ENCODE assay signal across 8 mouse cellular contexts in the genomic region with DNA sequence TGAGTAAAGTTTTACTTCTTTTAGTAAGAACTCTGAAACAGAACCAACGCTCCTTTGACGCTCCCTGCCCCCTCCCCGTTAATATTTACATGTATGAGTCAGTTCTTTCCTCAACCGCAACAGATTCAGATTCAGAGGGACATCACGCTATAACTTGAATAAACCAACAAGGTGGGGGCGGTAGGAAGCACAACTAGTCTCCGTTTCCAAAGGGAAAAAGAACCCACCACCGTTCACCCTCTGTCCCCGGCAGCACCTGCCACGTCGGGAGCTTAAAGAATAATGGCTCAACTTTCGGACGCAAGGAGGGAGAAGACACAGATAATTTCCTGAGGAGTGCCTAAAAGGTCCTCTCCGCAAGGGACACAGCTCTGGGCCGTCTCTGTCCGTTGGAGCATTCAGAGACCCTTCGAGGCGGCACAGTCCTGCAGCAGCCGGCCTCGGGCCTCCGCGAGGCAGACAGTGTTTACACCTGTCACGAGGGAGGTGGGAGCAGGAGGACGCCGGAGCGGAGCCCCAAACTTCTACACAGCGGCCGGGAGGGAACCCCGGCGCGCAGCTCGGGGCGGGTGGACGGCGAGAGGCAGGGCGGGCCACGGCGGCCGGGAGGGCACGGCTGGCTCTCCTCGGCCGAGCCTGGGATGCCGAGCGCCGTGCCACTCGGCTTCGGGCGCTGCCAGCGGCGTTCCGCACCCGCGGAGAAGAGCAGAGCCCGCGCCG. TPM values are rescaled to one million over a fixed set of nuclear protein-coding genes. Genes with fewer than 3 reads are reported as not detected.
DNase-seq lines count a peak whose midpoint lies in the region; ATAC-seq and TF ChIP-seq lines count a peak whose summit lies in the region.

No protein-coding gene starts in this region.

- H3K27me3 ChIP-seq in C2C12 (ENCODE audit: control insufficient read depth, insufficient read depth, insufficient read length) = peaks cover 4% of the 10 kb centered on the region
- no peaks in the 10 kb centered on the region for H3K27me3 ChIP-seq in embryonic facial prominence, embryonic 15.5 days
- H3K27me3 ChIP-seq in heart, embryonic 13.5 days (replicated peaks) = no peaks in the 10 kb centered on the region
- no peaks in the 10 kb centered on the region for H3K27me3 ChIP-seq in lung, embryonic 16.5 days (ENCODE audit: control insufficient read depth, insufficient read depth, low read depth, low read length)

- peak overlapping the region; percentile 77 for H3K4me3 ChIP-seq in C2C12 (ENCODE audit: insufficient read depth, poor library complexity, severe bottlenecking)
- H3K4me3 ChIP-seq in embryonic facial prominence, embryonic 15.5 days (replicated peaks) = peak overlapping the region; percentile 99
- peak overlapping the region; percentile 81 for H3K4me3 ChIP-seq in heart, embryonic 13.5 days
- peak overlapping the region; percentile 99 for H3K4me3 ChIP-seq in lung, embryonic 16.5 days (ENCODE audit: low read length)
- peak overlapping the region; percentile 98 for H3K4me3 ChIP-seq in olfactory bulb, adult 2 months (ENCODE audit: insufficient read depth, low read depth, low read length)

- H3K9me3 ChIP-seq in embryonic facial prominence, embryonic 15.5 days (replicated peaks) = no peaks in the 10 kb centered on the region
- H3K9me3 ChIP-seq in heart, embryonic 13.5 days = no peaks in the 10 kb centered on the region
- no peaks in the 10 kb centered on the region for H3K9me3 ChIP-seq in lung, embryonic 16.5 days (ENCODE audit: control insufficient read depth, low read length)

- under 1% methylated on average over 51 of the region's 56 CpGs for WGBS in embryonic facial prominence, embryonic 15.5 days
- WGBS in heart, embryonic 13.5 days = under 1% methylated on average over 55 of the region's 56 CpGs
- WGBS in lung, embryonic 16.5 days = 0% methylated on average over 36 of the region's 56 CpGs
- WGBS in olfactory bulb, adult 2 months = under 1% methylated on average over 56 of the region's 56 CpGs

- peak overlapping the region; percentile 85 for H3K4me2 ChIP-seq in embryonic facial prominence, embryonic 15.5 days (replicated peaks)
- peak overlapping the region; percentile 91 for H3K4me2 ChIP-seq in heart, embryonic 13.5 days
- H3K4me2 ChIP-seq in lung, embryonic 16.5 days (ENCODE audit: low read depth, low read length) = peak overlapping the region; percentile 80

- no peak for TF ChIP-seq CTCF in C2C12 (IDR thresholded peaks at IDR 0.05; ENCODE audit: control insufficient read depth, insufficient read depth, insufficient read length)
- no peak for TF ChIP-seq CTCF in olfactory bulb, adult 2 months (IDR thresholded peaks at IDR 0.05; ENCODE audit: insufficient read depth, low read depth, low read length)

- H3K4me1 ChIP-seq in embryonic facial prominence, embryonic 15.5 days = no peaks in the 10 kb centered on the region
- 0 out of 2 replicates have a peak, but pooled peaks cover 10% of the 10 kb centered on the region for H3K4me1 ChIP-seq in heart, embryonic 13.5 days
- no peaks in the 10 kb centered on the region; the same call in 1 of the 2 replicates for H3K4me1 ChIP-seq in lung, embryonic 16.5 days (replicated peaks; ENCODE audit: control insufficient read depth, insufficient read depth, low read length)
- H3K4me1 ChIP-seq in olfactory bulb, adult 2 months (ENCODE audit: control insufficient read depth, insufficient read depth, low read length) = no peaks in the 10 kb centered on the region

- peaks cover 57% of the 10 kb centered on the region for H3K79me2 ChIP-seq in C2C12 (ENCODE audit: control insufficient read depth, insufficient read depth)

- peaks cover 10% of the 10 kb centered on the region for H3K36me3 ChIP-seq in C2C12 (ENCODE audit: control insufficient read depth, insufficient read depth)
- H3K36me3 ChIP-seq in embryonic facial prominence, embryonic 15.5 days = no peaks in the 10 kb centered on the region
- H3K36me3 ChIP-seq in heart, embryonic 13.5 days = no peaks in the 10 kb centered on the region
- no peaks in the 10 kb centered on the region for H3K36me3 ChIP-seq in lung, embryonic 16.5 days (ENCODE audit: control insufficient read depth, insufficient read depth, low read length)

- H3K27ac ChIP-seq in embryonic facial prominence, embryonic 15.5 days (replicated peaks) = peak overlapping the region; percentile 95
- H3K27ac ChIP-seq in heart, embryonic 13.5 days (replicated peaks) = peak overlapping the region; percentile 97
- peak overlapping the region; percentile 99 for H3K27ac ChIP-seq in lung, embryonic 16.5 days (ENCODE audit: low read length)
- H3K27ac ChIP-seq in olfactory bulb, adult 2 months (ENCODE audit: insufficient read depth, low read depth, low read length) = peak overlapping the region; percentile 64

- peak overlapping the region; percentile 97 for H3ac ChIP-seq in C2C12 (ENCODE audit: control insufficient read depth, insufficient read length, low read depth)

- peak; percentile 12; the same call in 1 of the 2 replicates for ATAC-seq in embryonic facial prominence, embryonic 15.5 days (ENCODE audit: insufficient number of reproducible peaks, low FRiP score, low TSS enrichment, low read depth)
- no peak; the same call in 1 of the 2 replicates for ATAC-seq in heart, embryonic 13.5 days (ENCODE audit: extremely low read depth, insufficient number of reproducible peaks, low FRiP score, low TSS enrichment)
- peak; percentile 47 for ATAC-seq in lung, embryonic 16.5 days (ENCODE audit: low read depth)

- TF ChIP-seq POLR2A in olfactory bulb, adult 2 months (IDR thresholded peaks at IDR 0.05; ENCODE audit: insufficient read depth, low read depth, low read length) = no peak

- H3K9ac ChIP-seq in embryonic facial prominence, embryonic 15.5 days = peak overlapping the region; percentile 83
- peak overlapping the region; percentile 90 for H3K9ac ChIP-seq in heart, embryonic 13.5 days
- peak overlapping the region; percentile 90 for H3K9ac ChIP-seq in lung, embryonic 16.5 days (ENCODE audit: low read length)

- peak; percentile 59 for DNase-seq in T-cell, adult 2 months (ENCODE audit: low spot score)
- DNase-seq in kidney, postnatal 36 days = peak; percentile 56 to 64
- DNase-seq in thymus, postnatal 4 days = peak; percentile 72

- peaks cover 49% of the 10 kb centered on the region for H3K79me3 ChIP-seq in C2C12 (ENCODE audit: low read depth)

TF ChIP-seq in C2C12, 6 proteins besides CTCF, POLR2A, EP300 and RAD21:
- TF ChIP-seq USF1 (IDR thresholded peaks at IDR 0.05; ENCODE audit: low read depth) = no peak
- no peak for TF ChIP-seq MYOG (IDR thresholded peaks at IDR 0.05; ENCODE audit: control insufficient read depth, extremely low read depth, insufficient read length)
- TF ChIP-seq MYOD1 (IDR thresholded peaks at IDR 0.05; ENCODE audit: control insufficient read depth, insufficient read length, low read depth) = no peak
- no peak for TF ChIP-seq FOSL1 (IDR thresholded peaks at IDR 0.05; ENCODE audit: insufficient read depth, low read length, poor library complexity, severe bottlenecking)
- no peak for TF ChIP-seq CEBPB (IDR thresholded peaks at IDR 0.05; ENCODE audit: low read depth)
- no peak for TF ChIP-seq MAX (IDR thresholded peaks at IDR 0.05)

RNA-seq across cellular contexts. Expression of a gene that starts 0.7 kb away (rescaled TPM):
- 5.4 TPM for polyA plus RNA-seq in C2C12 (2012; fragmentation: generic; extraction: Trizol)
- polyA plus RNA-seq in embryonic facial prominence, embryonic 15.5 days (2015; fragmentation: Nextera tagmentation; extraction: Ambion mirVana) = 22.7 and 24.2 TPM in 2 replicates
- polyA plus RNA-seq in heart, embryonic 13.5 days (2015; fragmentation: Nextera tagmentation; extraction: Ambion mirVana) = 9.5 TPM in 2 replicates
- polyA plus RNA-seq in lung, embryonic 16.5 days (2015; fragmentation: Nextera tagmentation; extraction: Ambion mirVana) = 19.9 and 22.1 TPM in 2 replicates
- polyA plus RNA-seq in olfactory bulb, adult 2 months (2012; ENCODE audit: insufficient read depth, insufficient read length, low replicate concordance, missing spikeins) = not detected in 2 replicates
